Mouse (Mus musculus): ENCODE measurements around the gene Catsperz. TPM values are rescaled to one million over a fixed set of nuclear protein-coding genes. Genes with fewer than 3 reads are reported as not detected.

The Catsperz gene
- polyA plus RNA-seq, 1 experiment = 0.16 TPM

- Histone ChIP-seq H3K4me3 (ENCODE audit: insufficient read depth, poor library complexity, severe bottlenecking) (peak overlapping the region; percentile 60), H3K27me3 (ENCODE audit: control insufficient read depth, insufficient read depth, insufficient read length) (no peaks in the 10 kb centered on the region), H3K79me3 (ENCODE audit: low read depth) (peaks cover 4% of the 10 kb centered on the region), H3K79me2 (ENCODE audit: control insufficient read depth, insufficient read depth) (peaks cover 31% of the 10 kb centered on the region), H3ac (ENCODE audit: control insufficient read depth, insufficient read length, low read depth) (peak overlapping the region; percentile 42), H3K36me3 (ENCODE audit: control insufficient read depth, insufficient read depth) (no peaks in the 10 kb centered on the region)
- no peak for TF ChIP-seq CTCF (IDR thresholded peaks at IDR 0.05; ENCODE audit: control insufficient read depth, insufficient read depth, insufficient read length)
- no peak for TF ChIP-seq MYOG (IDR thresholded peaks at IDR 0.05; ENCODE audit: control insufficient read depth, extremely low read depth, insufficient read length)
- no peak for TF ChIP-seq FOSL1 (IDR thresholded peaks at IDR 0.05; ENCODE audit: insufficient read depth, low read length, poor library complexity, severe bottlenecking)
- TF ChIP-seq CEBPB (IDR thresholded peaks at IDR 0.05; ENCODE audit: low read depth) = no peak
- no peak for TF ChIP-seq USF1 (IDR thresholded peaks at IDR 0.05; ENCODE audit: low read depth)
- TF ChIP-seq MYOD1 (IDR thresholded peaks at IDR 0.05; ENCODE audit: control insufficient read depth, insufficient read length, low read depth) = no peak
- no peak for TF ChIP-seq MAX (IDR thresholded peaks at IDR 0.05)
These were observed 5.1 kb downstream of the Catsperz start for GRCm38 (mm10) chr19:6919876-6920740.

GRCm38 (mm10) chr19:6919431-6919830 lies 5.7 kb downstream of the Catsperz start:
- Histone ChIP-seq H3K79me3 (ENCODE audit: low read depth) (peaks cover 4% of the 10 kb centered on the region), H3K4me3 (ENCODE audit: insufficient read depth, poor library complexity, severe bottlenecking) (peak overlapping the region; percentile 6), H3K79me2 (ENCODE audit: control insufficient read depth, insufficient read depth) (peaks cover 31% of the 10 kb centered on the region), H3ac (ENCODE audit: control insufficient read depth, insufficient read length, low read depth) (no peak overlapping the region), H3K36me3 (ENCODE audit: control insufficient read depth, insufficient read depth) (no peaks in the 10 kb centered on the region), H3K27me3 (ENCODE audit: control insufficient read depth, insufficient read depth, insufficient read length) (no peaks in the 10 kb centered on the region)
- TF ChIP-seq MYOG (IDR thresholded peaks at IDR 0.05; ENCODE audit: control insufficient read depth, extremely low read depth, insufficient read length) (no peak), MAX (IDR thresholded peaks at IDR 0.05) (no peak), USF1 (IDR thresholded peaks at IDR 0.05; ENCODE audit: low read depth) (no peak), FOSL1 (IDR thresholded peaks at IDR 0.05; ENCODE audit: insufficient read depth, low read length, poor library complexity, severe bottlenecking) (no peak), MYOD1 (IDR thresholded peaks at IDR 0.05; ENCODE audit: control insufficient read depth, insufficient read length, low read depth) (no peak), CEBPB (IDR thresholded peaks at IDR 0.05; ENCODE audit: low read depth) (no peak), CTCF (IDR thresholded peaks at IDR 0.05; ENCODE audit: control insufficient read depth, insufficient read depth, insufficient read length) (no peak)

GRCm38 (mm10) chr19:6918321-6918720 lies 6.9 kb downstream of the Catsperz start:
- Histone ChIP-seq H3K79me3 (ENCODE audit: low read depth) (peaks cover 4% of the 10 kb centered on the region), H3K79me2 (ENCODE audit: control insufficient read depth, insufficient read depth) (peaks cover 31% of the 10 kb centered on the region), H3K4me3 (ENCODE audit: insufficient read depth, poor library complexity, severe bottlenecking) (no peak overlapping the region), H3ac (ENCODE audit: control insufficient read depth, insufficient read length, low read depth) (no peak overlapping the region), H3K36me3 (ENCODE audit: control insufficient read depth, insufficient read depth) (peaks cover 4% of the 10 kb centered on the region), H3K27me3 (ENCODE audit: control insufficient read depth, insufficient read depth, insufficient read length) (no peaks in the 10 kb centered on the region)
- TF ChIP-seq CTCF (IDR thresholded peaks at IDR 0.05; ENCODE audit: control insufficient read depth, insufficient read depth, insufficient read length) = no peak

- Histone ChIP-seq H3K27me3 (ENCODE audit: control insufficient read depth, insufficient read depth, insufficient read length) (no peaks in the 10 kb centered on the region), H3K79me2 (ENCODE audit: control insufficient read depth, insufficient read depth) (peaks cover 40% of the 10 kb centered on the region), H3K79me3 (ENCODE audit: low read depth) (peaks cover 4% of the 10 kb centered on the region), H3K4me3 (ENCODE audit: insufficient read depth, poor library complexity, severe bottlenecking) (no peak overlapping the region), H3ac (ENCODE audit: control insufficient read depth, insufficient read length, low read depth) (no peak overlapping the region), H3K36me3 (ENCODE audit: control insufficient read depth, insufficient read depth) (peaks cover 21% of the 10 kb centered on the region)
- TF ChIP-seq MYOD1 (IDR thresholded peaks at IDR 0.05; ENCODE audit: control insufficient read depth, insufficient read length, low read depth) (no peak), MYOG (IDR thresholded peaks at IDR 0.05; ENCODE audit: control insufficient read depth, extremely low read depth, insufficient read length) (no peak), FOSL1 (IDR thresholded peaks at IDR 0.05; ENCODE audit: insufficient read depth, low read length, poor library complexity, severe bottlenecking) (no peak), USF1 (IDR thresholded peaks at IDR 0.05; ENCODE audit: low read depth) (no peak), CTCF (IDR thresholded peaks at IDR 0.05; ENCODE audit: control insufficient read depth, insufficient read depth, insufficient read length) (no peak), CEBPB (IDR thresholded peaks at IDR 0.05; ENCODE audit: low read depth) (no peak), MAX (IDR thresholded peaks at IDR 0.05) (no peak)
These were observed 8.7 kb downstream of the Catsperz start for GRCm38 (mm10) chr19:6916496-6916895.

- Histone ChIP-seq H3ac (ENCODE audit: control insufficient read depth, insufficient read length, low read depth) (no peak overlapping the region), H3K27me3 (ENCODE audit: control insufficient read depth, insufficient read depth, insufficient read length) (no peaks in the 10 kb centered on the region), H3K4me3 (ENCODE audit: insufficient read depth, poor library complexity, severe bottlenecking) (no peak overlapping the region), H3K79me2 (ENCODE audit: control insufficient read depth, insufficient read depth) (peaks cover 42% of the 10 kb centered on the region), H3K79me3 (ENCODE audit: low read depth) (peaks cover 4% of the 10 kb centered on the region), H3K36me3 (ENCODE audit: control insufficient read depth, insufficient read depth) (peaks cover 25% of the 10 kb centered on the region)
- TF ChIP-seq MYOD1 (IDR thresholded peaks at IDR 0.05; ENCODE audit: control insufficient read depth, insufficient read length, low read depth) = no peak
- TF ChIP-seq USF1 (IDR thresholded peaks at IDR 0.05; ENCODE audit: low read depth) = no peak
- no peak for TF ChIP-seq MAX (IDR thresholded peaks at IDR 0.05)
- no peak for TF ChIP-seq CEBPB (IDR thresholded peaks at IDR 0.05; ENCODE audit: low read depth)
- TF ChIP-seq MYOG (IDR thresholded peaks at IDR 0.05; ENCODE audit: control insufficient read depth, extremely low read depth, insufficient read length) = no peak
- TF ChIP-seq FOSL1 (IDR thresholded peaks at IDR 0.05; ENCODE audit: insufficient read depth, low read length, poor library complexity, severe bottlenecking) = no peak
- TF ChIP-seq CTCF (IDR thresholded peaks at IDR 0.05; ENCODE audit: control insufficient read depth, insufficient read depth, insufficient read length) = no peak
These were observed 9.9 kb downstream of the Catsperz start for GRCm38 (mm10) chr19:6915276-6915675.

All from C2C12 (cell line).